Mouse (Mus musculus) R1 (cell line): ENCODE measurements around the gene Stx2.
A peak's percentile ranks its signal among the peaks of the same experiment; 100 is the strongest.

ENCODE experiments used
- DNase-seq: peaks from one replicate; pipeline ENCODE4 v3.0.0-alpha.2; 2018; ENCODE audit warnings: low read depth, low spot score

Stx2 gene

DNA sequence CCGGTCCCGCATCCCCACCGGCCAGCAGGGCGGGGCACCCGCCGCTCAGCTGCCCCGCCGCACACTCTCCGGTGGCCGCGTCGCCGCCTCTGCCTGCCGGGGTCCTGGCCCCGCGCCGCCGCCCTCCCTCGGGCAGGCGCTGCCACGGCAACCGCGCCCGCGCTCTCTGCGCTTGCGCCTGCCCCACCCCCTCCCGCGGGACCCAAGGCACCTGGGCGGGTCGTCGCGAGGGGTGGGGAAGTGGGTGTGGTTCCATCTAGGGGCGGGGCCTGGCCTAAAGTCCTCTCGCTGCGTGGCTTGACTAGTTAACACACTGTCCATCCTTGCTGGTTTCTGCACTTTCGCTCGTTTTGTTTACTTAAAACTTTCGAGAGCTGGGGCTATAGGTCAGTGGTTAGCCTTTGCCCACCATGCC, at the start of gene Stx2:
Gene Stx2 (minus strand): TSS at position 163 of the 415 bp plus-strand sequence.
- peak; percentile 86 for DNase-seq

DNA sequence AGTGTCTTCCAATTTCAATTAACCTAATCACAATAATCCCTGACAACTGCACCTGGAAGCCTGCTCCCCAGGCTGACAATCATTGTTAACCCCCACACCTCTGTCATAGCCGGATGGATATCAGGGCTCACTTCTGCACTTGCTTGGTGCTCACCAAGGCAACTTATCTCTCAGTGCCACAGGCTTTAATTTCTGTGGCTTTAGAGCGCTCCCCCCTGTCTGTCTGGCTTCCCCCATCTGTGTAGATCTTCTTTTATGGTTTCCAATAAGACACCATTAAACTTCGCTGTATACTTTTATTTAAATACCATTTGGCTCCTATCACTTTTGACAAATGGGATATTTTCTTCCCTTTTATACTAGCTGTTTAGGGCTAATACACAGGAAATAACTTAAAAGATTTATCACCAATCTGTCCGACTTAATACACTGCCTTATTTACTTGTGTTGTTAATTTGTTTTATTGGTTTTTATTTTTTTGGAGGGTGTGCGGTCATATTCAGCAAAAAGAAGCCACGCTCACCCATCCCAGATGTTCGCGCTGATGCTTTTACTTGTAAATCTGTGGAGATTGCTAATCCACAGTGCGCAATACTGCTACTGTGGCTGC, 46.4 kb upstream of the Stx2 start:
- DNase-seq, result no peak

DNA sequence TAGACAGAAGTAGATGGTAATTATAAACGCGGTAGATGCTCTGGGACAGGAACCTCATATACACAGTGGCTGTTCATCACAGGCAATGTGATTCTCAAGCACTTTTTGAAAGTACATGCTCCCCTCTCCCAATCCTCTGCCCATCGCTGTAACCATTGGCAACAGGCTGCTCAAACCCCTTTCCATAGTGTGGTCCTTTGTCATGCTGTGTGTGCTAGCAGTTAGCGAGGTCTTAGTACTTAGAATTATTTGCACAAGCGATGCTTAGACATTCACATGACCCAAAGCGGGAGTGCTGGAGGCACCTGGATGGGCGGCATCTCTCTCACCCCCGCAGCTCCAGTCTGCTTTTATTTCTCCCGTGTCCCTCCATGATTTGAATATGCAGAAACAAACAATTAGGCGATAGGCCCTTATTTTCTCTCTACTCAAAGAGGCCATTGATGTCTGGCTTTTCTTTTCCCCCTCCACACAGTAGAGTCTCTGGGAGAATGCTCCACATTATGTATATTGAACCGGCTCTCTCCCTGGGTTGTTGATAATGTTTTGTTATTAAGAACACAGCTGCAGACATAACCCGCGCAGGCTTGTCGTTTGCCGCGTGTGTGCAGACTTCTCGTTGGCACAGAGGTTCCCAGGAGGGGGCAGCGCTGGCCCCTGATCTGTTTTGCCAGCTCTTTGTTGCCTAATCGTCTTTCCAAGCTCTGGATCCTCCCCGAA, 44.4 kb upstream of the Stx2 start:
- peak; percentile 44 for DNase-seq

DNA sequence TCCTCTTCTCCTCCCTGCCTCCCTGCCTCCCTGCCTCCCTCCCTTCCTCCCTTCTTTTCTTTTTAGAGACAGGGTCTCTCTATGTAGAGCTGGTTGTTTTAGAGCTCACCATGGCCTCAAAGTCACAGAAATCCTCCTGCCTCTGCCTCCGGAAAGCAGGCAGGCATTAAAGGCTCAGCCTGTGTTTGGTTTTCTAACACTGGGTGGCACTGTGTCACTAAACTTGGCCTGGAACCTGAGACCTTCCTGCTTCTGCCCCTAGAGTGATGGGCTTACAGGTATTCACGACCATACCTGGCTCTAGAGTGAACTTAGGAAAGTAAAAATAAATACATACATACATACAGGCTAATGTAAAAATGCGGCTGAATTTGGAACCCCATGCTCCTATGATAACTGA, 43.5 kb upstream of the Stx2 start:
- peak; percentile 63 for DNase-seq

DNA sequence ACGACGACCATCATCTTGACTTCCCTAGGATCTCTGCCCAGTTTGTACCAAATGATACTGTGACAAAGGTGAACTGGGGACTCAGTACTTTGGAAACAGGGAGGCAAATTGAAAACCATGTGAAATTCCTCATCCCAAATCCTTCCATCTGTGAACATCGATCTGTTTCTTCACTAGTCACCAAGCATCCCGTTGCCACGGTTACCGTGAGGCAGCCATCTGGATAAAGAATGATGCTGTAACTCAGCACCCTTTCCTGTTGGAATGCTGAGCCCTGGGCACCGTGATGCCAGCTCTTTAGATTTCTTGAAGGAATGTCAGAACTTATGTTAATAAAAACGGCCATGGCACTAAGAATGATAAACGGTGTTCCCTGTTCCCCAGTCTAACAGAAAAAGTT, 41.0 kb upstream of the Stx2 start:
- peak; percentile 26 for DNase-seq

DNA sequence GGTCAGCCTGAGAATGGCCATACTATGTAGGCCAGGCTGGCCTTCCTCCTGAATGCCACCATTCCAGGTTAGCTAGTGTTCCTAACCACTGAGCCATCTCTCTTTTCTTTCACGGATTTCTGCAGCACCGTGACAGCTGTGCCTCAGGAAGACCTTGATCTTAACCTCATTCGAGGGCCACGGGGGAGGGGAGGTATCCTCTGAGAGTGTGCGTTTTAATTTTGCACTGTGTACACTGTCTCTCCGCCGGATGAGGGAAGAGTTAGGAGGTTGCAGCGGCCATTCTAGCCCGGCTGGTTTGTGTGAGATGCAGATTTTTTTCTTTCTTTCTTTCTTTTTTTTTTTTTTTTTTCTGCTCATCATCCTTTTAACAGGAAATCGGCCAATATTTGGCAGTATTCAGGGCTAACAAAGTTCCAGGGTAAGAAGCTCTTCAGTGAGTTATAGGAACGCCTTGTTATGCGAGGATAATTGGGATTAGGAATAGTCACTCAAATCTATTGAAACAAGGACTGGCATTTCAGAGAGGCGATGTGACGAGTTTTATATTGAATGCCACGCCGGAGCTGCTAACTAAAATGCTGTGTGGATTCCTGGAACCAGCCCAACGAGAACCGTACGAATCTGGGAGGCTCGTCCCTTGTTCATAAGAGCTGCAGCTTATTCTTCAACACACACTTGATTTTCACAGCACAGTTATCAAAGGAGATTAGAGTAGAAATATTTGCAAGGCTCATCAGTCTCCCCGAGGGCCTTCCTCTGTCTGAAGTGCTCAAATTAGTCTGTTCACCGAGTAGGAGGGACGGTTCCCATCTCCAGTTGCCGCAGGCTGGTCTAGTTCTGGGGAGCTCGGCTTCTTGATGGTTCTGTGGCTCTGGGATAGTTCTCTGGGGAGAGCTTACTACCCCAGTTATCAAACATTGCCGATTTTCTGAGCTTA, 37.5 kb upstream of the Stx2 start:
- no peak for DNase-seq

DNA sequence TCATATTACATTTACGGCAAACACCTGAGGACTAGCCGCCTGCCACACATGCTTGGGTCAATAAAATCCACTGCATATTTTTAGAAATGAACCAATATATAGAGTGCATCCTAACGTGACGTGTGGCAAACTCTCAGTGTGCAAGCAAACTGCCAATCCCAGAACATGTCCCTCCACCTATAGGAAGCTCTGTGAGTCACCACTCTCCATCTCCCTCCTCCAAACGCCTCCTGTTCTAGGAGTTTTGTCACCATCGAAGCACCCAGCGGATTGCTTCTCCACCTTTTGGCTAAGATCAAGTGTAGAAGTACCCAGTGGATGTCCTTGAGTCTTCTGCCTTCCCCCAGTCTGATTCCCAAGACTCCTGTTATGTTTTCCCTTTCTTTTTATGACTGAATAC, 29.4 kb upstream of the Stx2 start:
- no peak for DNase-seq

DNA sequence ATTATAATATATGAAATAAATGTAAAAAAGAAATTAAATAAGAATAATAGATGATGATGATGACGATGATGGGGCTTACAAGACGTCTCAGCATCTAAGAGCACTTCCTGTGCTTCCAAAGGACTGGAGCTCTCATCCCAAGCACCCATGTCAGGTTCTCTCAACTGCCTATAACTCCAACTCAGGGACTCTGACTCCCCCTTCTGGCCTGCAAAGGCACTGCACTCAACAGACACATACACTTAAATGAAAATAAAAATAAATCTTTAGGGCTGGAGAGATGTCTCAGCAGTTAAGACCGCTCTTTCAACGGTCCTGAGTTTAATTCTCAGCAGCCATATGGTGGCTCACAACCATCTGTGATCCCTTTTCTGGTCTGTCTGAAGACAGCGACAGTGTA, 28.3 kb upstream of the Stx2 start:
- DNase-seq, result peak; percentile 70

DNA sequence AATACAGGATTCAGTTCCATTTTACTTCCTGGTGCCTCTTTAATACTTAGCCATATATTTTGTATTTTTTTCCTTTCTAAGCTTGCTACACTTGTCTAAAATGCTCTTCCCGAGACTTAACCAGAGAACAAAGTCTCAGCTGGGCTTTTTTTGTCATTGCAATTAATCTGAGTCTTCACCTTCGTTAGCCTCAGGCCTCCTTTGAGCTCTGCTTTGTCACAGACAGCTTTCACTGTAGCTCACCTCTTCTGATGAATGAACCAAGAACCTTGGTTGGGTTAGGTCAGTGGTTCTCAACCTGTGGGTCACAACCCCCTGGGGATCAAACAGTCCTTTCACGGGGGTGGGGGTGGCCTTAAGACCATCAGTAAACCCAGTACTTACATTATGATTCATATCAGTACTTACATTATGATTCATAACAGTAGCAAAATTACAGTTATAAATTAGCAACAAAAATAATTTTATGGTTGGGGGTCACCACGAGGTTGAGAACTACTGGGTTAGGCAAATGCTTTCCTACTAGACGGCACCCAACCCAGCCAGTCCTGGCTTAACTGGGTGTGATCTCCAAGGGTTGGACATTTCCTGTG, 20.9 kb upstream of the Stx2 start:
- DNase-seq, result peak; percentile 69

DNA sequence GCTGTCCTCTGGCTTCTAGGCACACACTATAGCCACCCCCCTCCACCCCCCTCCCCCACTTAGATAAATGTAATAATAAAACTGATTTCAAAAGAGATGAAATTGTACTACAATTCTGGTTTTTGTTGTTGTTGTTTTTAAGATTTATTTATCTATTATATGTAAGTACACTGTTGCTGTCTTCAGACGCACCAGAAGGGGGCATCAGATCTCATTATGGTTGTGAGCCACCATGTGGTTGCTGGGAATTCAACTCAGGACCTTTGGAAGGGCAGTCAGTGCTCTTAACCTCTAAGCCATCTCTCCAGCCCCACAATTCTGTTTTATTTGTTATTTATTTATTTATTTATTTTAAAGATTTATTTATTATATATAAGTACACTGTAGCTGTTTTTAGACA, 18.3 kb upstream of the Stx2 start:
- DNase-seq, result peak; percentile 38

DNA sequence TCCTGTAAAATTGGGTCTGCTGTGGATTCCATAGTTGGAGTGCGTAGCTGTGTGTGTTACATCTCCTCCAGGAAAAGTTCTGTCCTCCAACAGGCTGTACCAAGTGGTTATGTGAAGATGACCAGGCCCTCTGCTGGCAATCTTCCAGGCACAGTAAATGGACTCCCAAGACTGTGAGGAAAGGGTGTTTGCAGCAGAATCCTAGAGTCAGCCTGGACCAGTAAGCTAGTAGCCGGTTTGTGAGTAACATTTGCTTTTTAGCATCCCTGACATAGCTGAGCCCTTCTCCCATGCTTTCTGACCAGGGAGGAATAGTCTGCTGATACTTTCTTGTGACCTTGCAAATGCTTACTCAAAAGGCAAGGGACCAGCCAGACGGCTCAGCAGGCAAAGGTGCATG, 17.8 kb upstream of the Stx2 start:
- DNase-seq, result no peak

DNA sequence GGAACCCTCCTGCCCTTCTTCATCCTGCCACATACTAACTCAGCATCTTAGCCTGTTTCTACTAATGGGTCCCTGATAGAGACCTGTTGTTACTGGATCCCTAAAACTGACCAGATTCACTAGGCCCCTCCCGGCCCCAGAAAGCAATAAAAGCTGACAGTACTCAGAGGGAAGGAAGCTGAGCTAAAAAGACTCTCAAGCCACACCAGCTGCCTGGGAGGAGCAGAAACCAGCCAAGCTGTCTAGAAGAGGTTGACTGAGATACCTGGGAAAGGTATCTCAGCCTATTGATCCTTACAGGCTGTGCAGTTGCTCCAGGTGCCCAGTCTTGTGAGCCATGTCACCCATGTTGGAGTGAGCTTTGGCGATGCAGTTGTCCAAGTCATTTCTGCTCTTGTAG, 17.4 kb upstream of the Stx2 start:
- DNase-seq, result no peak

DNA sequence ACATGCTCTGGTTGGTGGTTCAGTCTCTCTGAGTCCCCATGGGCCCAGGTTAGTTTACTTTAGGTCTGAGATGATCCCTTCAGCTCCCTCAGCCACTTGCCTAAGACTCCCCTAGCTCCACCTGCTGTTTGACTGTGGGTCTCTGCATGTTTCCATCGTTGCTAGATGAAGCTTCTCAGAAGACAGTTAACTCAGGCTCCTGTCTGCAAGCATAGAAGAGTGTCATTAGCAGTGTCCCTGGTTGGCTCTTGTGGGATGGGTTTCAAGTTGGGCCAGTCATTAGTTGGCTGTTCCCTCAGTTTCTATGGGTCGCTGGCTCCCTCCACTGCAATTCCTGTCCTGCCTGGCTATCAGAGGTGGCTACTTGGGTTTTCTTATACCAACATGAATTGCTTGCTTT, 16.7 kb upstream of the Stx2 start:
- peak; percentile 50 for DNase-seq

DNA sequence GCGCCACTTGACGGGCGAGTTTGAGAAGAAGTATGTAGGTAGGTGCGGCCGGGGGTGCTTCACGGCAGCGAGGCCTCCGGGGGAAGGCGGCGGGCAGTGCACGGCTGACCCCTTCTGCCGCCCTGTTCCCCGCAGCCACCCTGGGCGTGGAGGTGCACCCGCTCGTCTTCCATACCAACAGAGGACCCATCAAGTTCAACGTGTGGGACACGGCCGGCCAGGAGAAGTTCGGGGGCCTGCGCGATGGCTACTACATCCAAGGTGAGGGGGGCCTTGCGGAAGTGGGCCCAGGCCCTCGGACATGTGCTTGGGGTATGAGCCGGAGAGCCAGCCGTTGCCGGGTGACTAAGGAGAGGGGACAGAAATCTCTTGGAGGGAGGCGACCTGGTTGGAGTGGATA, 12.4 kb upstream of the Stx2 start:
- DNase-seq, result peak; percentile 49

DNA sequence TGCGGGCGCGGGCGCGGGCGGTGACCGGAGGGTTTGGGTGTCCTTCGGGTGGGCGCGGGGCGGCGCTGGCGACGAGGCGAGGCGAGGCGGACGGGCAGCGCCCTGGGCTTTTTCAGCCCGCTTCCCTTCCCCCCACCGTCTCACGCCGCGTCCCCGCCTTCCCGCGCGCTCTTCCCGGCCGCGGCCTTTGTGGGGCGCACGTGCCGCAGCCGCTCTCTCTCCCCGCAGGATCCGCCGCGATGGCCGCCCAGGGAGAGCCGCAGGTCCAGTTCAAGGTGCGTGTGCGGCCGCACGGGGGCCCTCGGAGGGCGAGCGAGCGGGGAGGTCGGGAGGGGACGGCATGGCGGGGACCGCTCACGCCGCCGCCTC, 11.9 kb upstream of the Stx2 start:
- DNase-seq, result no peak

DNA sequence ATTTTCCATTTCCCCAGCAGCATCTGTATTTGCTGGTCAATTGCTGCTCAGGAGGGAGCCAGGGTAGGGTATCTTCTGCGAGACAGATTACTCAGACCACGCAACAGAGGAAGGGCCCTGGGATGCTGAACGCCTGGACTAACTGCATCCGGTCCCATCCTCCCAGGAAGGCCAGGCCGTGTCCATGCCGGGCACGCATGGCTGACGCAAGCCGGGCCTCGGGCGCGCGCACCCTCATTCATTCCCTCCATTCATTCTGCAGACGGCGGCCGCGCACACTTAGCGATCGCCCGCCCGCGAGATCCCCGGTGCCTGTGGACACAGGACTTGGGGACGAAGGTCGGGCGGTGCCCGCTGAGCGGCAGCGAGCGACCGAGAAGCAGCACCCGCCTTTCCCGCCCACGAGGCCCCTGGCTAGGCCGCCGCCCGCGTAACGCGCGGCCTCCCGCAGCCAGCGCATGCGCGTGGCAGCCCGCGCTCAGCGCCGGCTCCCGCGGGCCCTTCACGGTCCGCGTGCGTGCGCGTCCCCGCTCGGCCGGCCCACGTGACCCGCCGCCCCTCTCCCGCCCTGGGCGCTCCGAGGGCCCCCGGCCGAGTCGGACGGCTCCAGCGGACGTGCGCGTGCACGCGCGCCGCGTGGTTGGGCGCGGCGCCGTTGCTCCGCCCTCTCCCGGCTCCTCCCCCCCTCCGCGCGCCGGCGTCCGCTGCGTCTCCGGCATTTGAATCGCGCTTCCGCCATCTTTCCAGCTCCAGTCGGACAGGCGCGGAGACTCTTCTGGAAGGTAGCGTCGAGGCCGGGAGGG, 11.3 kb upstream of the Stx2 start, which contains the start of gene Ran:
Gene Ran (plus strand): TSS at position 573 of the 803 bp plus-strand sequence.
- peak; percentile 94 for DNase-seq

DNA sequence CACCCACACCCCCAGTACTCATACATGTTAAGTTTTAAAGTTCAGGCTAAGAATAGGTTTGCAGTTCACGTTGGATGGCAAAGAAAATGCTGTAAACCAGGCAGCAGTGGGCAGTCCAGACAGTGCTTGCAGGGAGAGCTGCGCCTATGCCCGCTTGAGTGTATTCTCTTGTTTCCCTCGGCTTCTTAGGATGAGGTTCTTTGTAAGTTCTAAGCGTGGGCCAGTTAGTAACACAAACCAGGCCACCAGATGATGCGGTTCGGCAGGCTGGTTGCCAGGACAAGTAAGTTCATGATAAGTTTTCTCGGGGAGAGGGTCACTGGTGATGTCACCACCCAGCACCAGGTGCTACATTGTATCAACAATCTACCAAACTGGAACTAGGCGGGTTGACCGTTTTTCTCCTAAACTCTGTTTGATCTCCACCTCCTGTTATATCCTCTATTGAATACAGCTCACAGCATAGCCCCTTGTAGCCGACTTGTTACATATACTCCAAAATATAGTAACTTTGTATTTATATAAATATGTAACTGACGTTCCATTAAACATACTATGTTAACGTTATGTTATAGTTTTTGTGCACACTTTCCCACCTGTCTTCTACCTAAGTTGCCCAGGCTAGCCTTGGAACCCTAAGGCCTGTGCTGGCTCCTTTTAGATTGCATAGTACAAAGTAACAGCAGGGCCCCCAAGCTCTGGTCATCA, 10.6 kb upstream of the Stx2 start:
- DNase-seq, result peak; percentile 70

DNA sequence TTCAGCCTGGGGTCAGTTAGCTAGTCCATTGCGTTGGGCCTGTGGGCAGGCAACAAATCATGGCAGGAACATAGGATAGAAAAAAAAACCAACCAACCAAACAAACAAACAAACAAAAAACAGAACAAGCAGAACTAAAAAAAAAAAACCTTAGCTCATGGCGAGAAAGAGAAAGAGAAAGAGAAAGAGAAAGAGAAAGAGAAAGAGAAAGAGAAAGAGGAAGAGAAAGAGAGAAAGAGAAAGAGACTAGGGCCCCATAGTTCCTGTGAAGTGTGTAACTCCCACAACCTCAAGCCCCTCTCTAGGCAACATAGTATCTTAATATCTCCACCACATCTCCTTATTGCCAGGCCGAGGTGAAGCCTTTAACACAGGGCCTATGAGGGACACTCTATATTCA, 8.0 kb upstream of the Stx2 start:
- DNase-seq, result no peak

DNA sequence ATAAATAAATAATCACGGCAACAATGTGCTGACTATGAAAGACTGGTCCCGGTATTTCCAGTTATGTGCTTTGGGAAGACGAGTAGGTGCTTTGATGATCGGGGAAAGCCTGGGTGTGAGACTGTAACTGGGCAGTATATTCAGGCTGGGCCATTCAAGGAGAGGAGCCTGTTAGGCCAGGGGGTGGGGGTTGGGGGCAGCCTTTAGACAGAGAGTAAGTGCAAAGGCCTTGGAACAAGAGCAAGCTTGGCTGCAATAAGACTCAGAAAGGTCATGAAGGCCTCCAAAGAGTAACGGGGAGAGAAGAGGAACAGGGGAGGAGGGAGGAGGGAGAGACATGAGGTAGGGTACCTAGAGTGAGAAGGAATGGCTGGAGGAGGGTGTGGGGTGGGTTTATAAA, 7.2 kb upstream of the Stx2 start:
- DNase-seq, result no peak

DNA sequence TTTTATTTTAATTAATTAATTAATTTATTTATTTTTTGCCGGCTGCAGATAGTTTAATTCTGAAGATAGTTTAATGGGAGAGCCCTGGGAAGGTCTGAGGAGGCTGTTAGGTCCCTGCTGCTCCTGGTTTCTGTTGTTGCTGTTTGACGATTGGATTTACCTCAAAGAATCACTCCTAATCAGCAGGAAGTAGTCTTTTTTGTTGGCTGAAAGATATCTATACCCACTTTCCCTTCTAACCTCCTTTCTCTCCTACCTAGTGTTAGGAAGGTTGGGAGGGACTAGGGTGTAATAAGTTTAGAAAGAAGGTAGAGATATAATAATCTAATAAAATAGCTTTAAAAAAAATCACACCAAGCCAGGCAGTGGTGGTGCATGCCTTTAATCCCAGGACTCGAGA, 6.6 kb upstream of the Stx2 start:
- no peak for DNase-seq

DNA sequence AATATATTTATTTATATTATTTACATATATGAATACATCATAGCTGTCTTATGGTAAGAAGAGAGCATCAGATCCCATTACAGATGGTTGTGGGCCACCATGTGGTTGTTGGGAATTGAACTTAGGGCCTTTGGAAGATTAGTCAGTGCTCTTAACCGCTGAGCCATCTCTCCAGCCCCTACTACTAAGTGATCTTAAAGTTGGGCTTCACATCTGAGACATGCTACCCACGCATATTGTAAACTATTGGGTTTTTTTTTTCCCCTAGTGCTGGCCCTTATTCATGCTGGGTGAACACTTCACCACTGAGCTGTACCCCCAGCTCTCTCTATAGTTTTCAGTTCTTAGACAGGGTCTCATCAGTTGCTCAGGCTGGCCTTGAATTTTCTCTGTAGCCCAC, 2.6 kb upstream of the Stx2 start:
- no peak for DNase-seq
